ENCODE assay signal across 28 mouse cellular contexts in the genomic region with DNA sequence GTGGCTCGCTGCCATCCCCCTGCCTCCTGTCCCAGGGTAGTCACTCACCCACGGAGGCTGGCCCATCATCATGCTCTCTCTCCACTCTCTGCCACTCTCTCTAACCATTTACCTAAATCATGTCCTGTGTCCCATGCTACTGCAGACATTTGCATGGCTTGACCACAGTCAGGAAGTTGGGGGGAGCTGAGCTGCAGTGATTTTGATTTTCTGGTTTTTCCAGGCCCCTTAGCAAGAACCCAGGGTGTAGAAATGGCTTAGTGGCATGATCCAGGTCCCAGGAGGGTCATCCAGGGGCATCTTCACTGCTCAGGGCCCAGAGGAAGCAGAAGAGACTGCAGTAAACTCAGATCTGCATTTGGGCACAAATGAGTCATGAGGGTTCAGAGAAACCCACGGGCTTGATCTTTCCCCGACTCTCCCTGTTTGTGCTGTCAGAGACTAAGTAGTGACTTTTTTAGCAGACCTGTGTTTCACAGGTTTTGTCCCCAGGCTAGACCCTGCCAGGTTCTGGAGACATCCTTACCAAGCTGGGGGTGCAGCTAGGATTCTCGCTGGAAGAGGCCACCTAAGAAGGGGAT. TPM values are rescaled to one million over a fixed set of nuclear protein-coding genes. Genes with fewer than 3 reads are reported as not detected.
DNase-seq lines count a peak whose midpoint lies in the region; ATAC-seq lines count a peak whose summit lies in the region.
"Had no signal": no experiment of that assay in that cellular context is flagged by ENCODE, and none has a peak within 500 bp of the region (broad histone marks: within the 10 kb centered on the region; RNA-seq: fewer than 3 reads in every experiment).

No protein-coding gene starts in this region.

- no peaks in the 10 kb centered on the region for H3K9me3 ChIP-seq in hindbrain, embryonic 13.5 days
- H3K9me3 ChIP-seq in hindbrain, embryonic 14.5 days (ENCODE audit: control insufficient read depth, low read length): no peaks in the 10 kb centered on the region
- H3K9me3 ChIP-seq in limb, embryonic 10.5 days (replicated peaks): no peaks in the 10 kb centered on the region
- no peaks in the 10 kb centered on the region for H3K9me3 ChIP-seq in forebrain, embryonic 13.5 days (replicated peaks)
- H3K9me3 ChIP-seq: embryonic facial prominence, embryonic 12.5 days; embryonic facial prominence, embryonic 15.5 days; G1E; heart, embryonic 12.5 days; heart, embryonic 15.5 days; hindbrain, embryonic 10.5 days; hindbrain, embryonic 15.5 days; intestine, embryonic 15.5 days had no signal

- H3K36me3 ChIP-seq in hindbrain, embryonic 13.5 days: no peaks in the 10 kb centered on the region
- no peaks in the 10 kb centered on the region for H3K36me3 ChIP-seq in hindbrain, embryonic 14.5 days (replicated peaks; ENCODE audit: control insufficient read depth, insufficient read depth)
- no peaks in the 10 kb centered on the region for H3K36me3 ChIP-seq in limb, embryonic 10.5 days
- H3K36me3 ChIP-seq in splenic B cell, adult 2 months (ENCODE audit: control insufficient read depth, insufficient read depth, low read length, poor library complexity, severe bottlenecking): no peaks in the 10 kb centered on the region
- no peaks in the 10 kb centered on the region for H3K36me3 ChIP-seq in forebrain, embryonic 13.5 days (ENCODE audit: poor library complexity, severe bottlenecking)
- H3K36me3 ChIP-seq: embryonic facial prominence, embryonic 12.5 days; embryonic facial prominence, embryonic 15.5 days; G1E; heart, embryonic 12.5 days; heart, embryonic 15.5 days; hindbrain, embryonic 10.5 days; hindbrain, embryonic 15.5 days; intestine, embryonic 15.5 days had no signal

- no peaks in the 10 kb centered on the region for H3K27me3 ChIP-seq in hindbrain, embryonic 13.5 days
- H3K27me3 ChIP-seq in hindbrain, embryonic 14.5 days (ENCODE audit: control insufficient read depth, insufficient read depth, low read length): no peaks in the 10 kb centered on the region
- peaks cover 32% of the 10 kb centered on the region for H3K27me3 ChIP-seq in limb, embryonic 10.5 days (ENCODE audit: low read depth, poor library complexity, severe bottlenecking)
- no peaks in the 10 kb centered on the region for H3K27me3 ChIP-seq in splenic B cell, adult 2 months (ENCODE audit: control insufficient read depth, insufficient read depth, low read length, poor library complexity, severe bottlenecking)
- no peaks in the 10 kb centered on the region for H3K27me3 ChIP-seq in forebrain, embryonic 13.5 days
- H3K27me3 ChIP-seq: hindbrain, embryonic 15.5 days had no signal

- peaks cover 15% of the 10 kb centered on the region; the same call in 1 of the 2 replicates for H3K4me1 ChIP-seq in hindbrain, embryonic 13.5 days (replicated peaks)
- no peaks in the 10 kb centered on the region for H3K4me1 ChIP-seq in hindbrain, embryonic 14.5 days (replicated peaks; ENCODE audit: control insufficient read depth, insufficient read depth, low read length)
- peaks cover 26% of the 10 kb centered on the region for H3K4me1 ChIP-seq in limb, embryonic 10.5 days
- no peaks in the 10 kb centered on the region for H3K4me1 ChIP-seq in forebrain, embryonic 13.5 days
- H3K4me1 ChIP-seq: intestine, embryonic 15.5 days had no signal

- 0 out of 2 replicates have a peak overlapping the region, but pooled peaks have one; percentile 35 for H3K9ac ChIP-seq in hindbrain, embryonic 13.5 days
- H3K9ac ChIP-seq in hindbrain, embryonic 14.5 days: no peak overlapping the region
- H3K9ac ChIP-seq in forebrain, embryonic 13.5 days: no peak overlapping the region
- H3K9ac ChIP-seq: embryonic facial prominence, embryonic 12.5 days; embryonic facial prominence, embryonic 15.5 days; heart, embryonic 12.5 days; heart, embryonic 15.5 days; hindbrain, embryonic 15.5 days; intestine, embryonic 15.5 days had no signal

- no peak for ATAC-seq in hindbrain, embryonic 13.5 days (ENCODE audit: low FRiP score)
- ATAC-seq in hindbrain, embryonic 14.5 days (ENCODE audit: low FRiP score): no peak
- no peak for ATAC-seq in forebrain, embryonic 13.5 days
- ATAC-seq: forebrain, embryonic 16.5 days; intestine, embryonic 15.5 days; Patski had no signal

- 78% methylated on average over 5 of the region's 5 CpGs for WGBS in hindbrain, embryonic 13.5 days
- WGBS in hindbrain, embryonic 14.5 days: 82% methylated on average over 5 of the region's 5 CpGs
- 81% methylated on average over 5 of the region's 5 CpGs for WGBS in limb, embryonic 10.5 days
- WGBS in forebrain, embryonic 13.5 days: 80% methylated on average over 5 of the region's 5 CpGs

- no peak overlapping the region for H3K4me3 ChIP-seq in hindbrain, embryonic 13.5 days
- no peak overlapping the region for H3K4me3 ChIP-seq in hindbrain, embryonic 14.5 days (replicated peaks; ENCODE audit: low read length)
- no peak overlapping the region for H3K4me3 ChIP-seq in limb, embryonic 10.5 days
- no peak overlapping the region for H3K4me3 ChIP-seq in forebrain, embryonic 13.5 days
- H3K4me3 ChIP-seq: embryonic facial prominence, embryonic 12.5 days; embryonic facial prominence, embryonic 15.5 days; heart, embryonic 12.5 days; heart, embryonic 15.5 days; hindbrain, embryonic 10.5 days; hindbrain, embryonic 15.5 days; intestine, embryonic 15.5 days had no signal

- no peak overlapping the region for H3K4me2 ChIP-seq in hindbrain, embryonic 13.5 days
- no peak overlapping the region for H3K4me2 ChIP-seq in hindbrain, embryonic 14.5 days (replicated peaks)
- H3K4me2 ChIP-seq in forebrain, embryonic 13.5 days: no peak overlapping the region
- H3K4me2 ChIP-seq: embryonic facial prominence, embryonic 12.5 days; embryonic facial prominence, embryonic 15.5 days; heart, embryonic 12.5 days; heart, embryonic 15.5 days; hindbrain, embryonic 15.5 days; intestine, embryonic 15.5 days had no signal

- no peak overlapping the region for H3K27ac ChIP-seq in hindbrain, embryonic 13.5 days
- no peak overlapping the region for H3K27ac ChIP-seq in hindbrain, embryonic 14.5 days
- peak overlapping the region; percentile 32 for H3K27ac ChIP-seq in limb, embryonic 10.5 days
- H3K27ac ChIP-seq in forebrain, embryonic 13.5 days: no peak overlapping the region
- H3K27ac ChIP-seq: embryonic facial prominence, embryonic 12.5 days; embryonic facial prominence, embryonic 15.5 days; heart, embryonic 15.5 days; hindbrain, embryonic 10.5 days; hindbrain, embryonic 15.5 days; intestine, embryonic 15.5 days had no signal

- DNase-seq in hindbrain, embryonic 14.5 days (ENCODE audit: low spot score): no peak
- DNase-seq in B cell, adult 2 months: peak; percentile 34 to 43
- no peak for DNase-seq in limb, embryonic 10.5 days (ENCODE audit: low spot score)
- DNase-seq in splenic B cell, adult 2 months (ENCODE audit: low read depth, low spot score): peak; percentile 59
- no peak for DNase-seq in kidney, postnatal 36 days
- DNase-seq in kidney, adult 11 months: no peak
- DNase-seq: adrenal gland, postnatal 10 days; adrenal gland, postnatal 36 days; cerebellum, adult 18-20 months; cerebellum, adult 9-10 months; cerebellum, postnatal 25 days; gastrocnemius, postnatal 10 days; gastrocnemius, postnatal 36 days; heart, postnatal 10 days; heart, postnatal 36 days had no signal

RNA-seq across cellular contexts. Expression of a gene that starts 4.3 kb away (rescaled TPM):
- not detected in 2 replicates for polyA plus RNA-seq in hindbrain, embryonic 13.5 days (2015; fragmentation: Nextera tagmentation; extraction: Ambion mirVana)
- polyA plus RNA-seq in hindbrain, embryonic 14.5 days (2014; fragmentation: Nextera tagmentation; extraction: Ambion mirVana): not detected in 2 replicates
- polyA plus RNA-seq in limb, embryonic 10.5 days (2016; fragmentation: Nextera tagmentation; extraction: Ambion mirVana): not detected in 2 replicates
- polyA plus RNA-seq in forebrain, embryonic 13.5 days (2015; fragmentation: Nextera tagmentation; extraction: Ambion mirVana): not detected in 2 replicates
- polyA plus RNA-seq: embryonic facial prominence, embryonic 12.5 days; embryonic facial prominence, embryonic 15.5 days; forebrain, embryonic 11.5 days; forebrain, embryonic 16.5 days; G1E; heart, embryonic 12.5 days; heart, embryonic 15.5 days; hindbrain, embryonic 10.5 days; hindbrain, embryonic 15.5 days; intestine, embryonic 15.5 days; Patski had no signal

RNA-seq across cellular contexts. Expression of a gene that starts 9.2 kb away (rescaled TPM):
- not detected in 2 replicates for polyA plus RNA-seq in hindbrain, embryonic 13.5 days (2015; fragmentation: Nextera tagmentation; extraction: Ambion mirVana)
- polyA plus RNA-seq in hindbrain, embryonic 14.5 days (2014; fragmentation: Nextera tagmentation; extraction: Ambion mirVana): not detected in 2 replicates
- not detected in 2 replicates for polyA plus RNA-seq in limb, embryonic 10.5 days (2016; fragmentation: Nextera tagmentation; extraction: Ambion mirVana)
- not detected in 2 replicates for polyA plus RNA-seq in forebrain, embryonic 13.5 days (2015; fragmentation: Nextera tagmentation; extraction: Ambion mirVana)
- polyA plus RNA-seq: embryonic facial prominence, embryonic 12.5 days; embryonic facial prominence, embryonic 15.5 days; forebrain, embryonic 11.5 days; forebrain, embryonic 16.5 days; G1E; heart, embryonic 12.5 days; heart, embryonic 15.5 days; hindbrain, embryonic 10.5 days; hindbrain, embryonic 15.5 days; Patski had no signal

RNA-seq across cellular contexts. Expression of a gene that starts 10.3 kb away (rescaled TPM):
- 1.3 and 1.6 TPM in 2 replicates for polyA plus RNA-seq in hindbrain, embryonic 13.5 days (2015; fragmentation: Nextera tagmentation; extraction: Ambion mirVana)
- polyA plus RNA-seq in hindbrain, embryonic 14.5 days (2014; fragmentation: Nextera tagmentation; extraction: Ambion mirVana): 0.30 and 0.44 TPM in 2 replicates
- polyA plus RNA-seq in limb, embryonic 10.5 days (2016; fragmentation: Nextera tagmentation; extraction: Ambion mirVana): 2.8 and 3.7 TPM in 2 replicates
- polyA plus RNA-seq in forebrain, embryonic 13.5 days (2015; fragmentation: Nextera tagmentation; extraction: Ambion mirVana): 1.0 and 1.4 TPM in 2 replicates

RNA-seq across cellular contexts. Expression of a gene that starts 30.3 kb away (rescaled TPM):
- 6.8 and 7.2 TPM in 2 replicates for polyA plus RNA-seq in hindbrain, embryonic 13.5 days (2015; fragmentation: Nextera tagmentation; extraction: Ambion mirVana)
- polyA plus RNA-seq in hindbrain, embryonic 14.5 days (2014; fragmentation: Nextera tagmentation; extraction: Ambion mirVana): 15.1 and 16.2 TPM in 2 replicates
- 5.7 and 7.7 TPM in 2 replicates for polyA plus RNA-seq in limb, embryonic 10.5 days (2016; fragmentation: Nextera tagmentation; extraction: Ambion mirVana)
- polyA plus RNA-seq in forebrain, embryonic 13.5 days (2015; fragmentation: Nextera tagmentation; extraction: Ambion mirVana): 2.8 and 4.4 TPM in 2 replicates
- polyA plus RNA-seq: G1E had no signal

RNA-seq across cellular contexts. Expression of a gene that starts 57.8 kb away (rescaled TPM):
- polyA plus RNA-seq in hindbrain, embryonic 13.5 days (2015; fragmentation: Nextera tagmentation; extraction: Ambion mirVana): 6.7 and 7.3 TPM in 2 replicates
- 5.6 and 6.0 TPM in 2 replicates for polyA plus RNA-seq in hindbrain, embryonic 14.5 days (2014; fragmentation: Nextera tagmentation; extraction: Ambion mirVana)
- polyA plus RNA-seq in limb, embryonic 10.5 days (2016; fragmentation: Nextera tagmentation; extraction: Ambion mirVana): 13.8 and 14.5 TPM in 2 replicates
- 9.5 and 10.4 TPM in 2 replicates for polyA plus RNA-seq in forebrain, embryonic 13.5 days (2015; fragmentation: Nextera tagmentation; extraction: Ambion mirVana)

Comparison
In these comparisons a context has a peak if more than half of its experiments do, and no peak if none do; other contexts are left out.
1. DNase-seq: peak in B cell, adult 2 months (2 of 2) and splenic B cell, adult 2 months (single experiment); none in hindbrain, embryonic 14.5 days (single experiment), limb, embryonic 10.5 days (single experiment), kidney, postnatal 36 days (0 of 2) and kidney, adult 11 months (single experiment).